Mouse (Mus musculus) embryonic facial prominence, embryonic 14.5 days (tissue): Measurements from ENCODE around the gene Crtac1. TPM values are rescaled to one million over a fixed set of nuclear protein-coding genes. Genes with fewer than 3 reads are reported as not detected.

ENCODE experiments used
- ATAC-seq: fragments of 200-750 bp; cut with Nextera tagmentation; 2 replicates; pipeline ENCODE4 v1.8.0; 2017; ENCODE audit warnings: low read depth, moderate number of reproducible peaks, moderate TSS enrichment
- DNase-seq: peaks from one replicate; pipeline ENCODE4 v3.0.0-alpha.2; 2015; ENCODE audit warnings: low spot score
- H3K27ac ChIP-seq: fragments of 300-500 bp; sonication (generic); replicated peaks from 2 replicates; pipeline ENCODE4 v1.5.1; 2014; ENCODE audit warnings: low read depth, mild to moderate bottlenecking, low read length, moderate library complexity
- H3K27me3 ChIP-seq: fragments of 300-500 bp; sonication (generic); replicated peaks from 2 replicates; pipeline ENCODE4 v1.6.1; 2014; ENCODE audit warnings: low read length; ENCODE audit not compliant: control insufficient read depth, insufficient read depth
- H3K36me3 ChIP-seq: fragments of 300-500 bp; sonication (generic); 2 replicates; pipeline ENCODE4 v1.6.1; 2014; ENCODE audit warnings: low read length, mixed read lengths; ENCODE audit not compliant: control insufficient read depth, insufficient read depth
- H3K4me1 ChIP-seq: fragments of 300-500 bp; sonication (generic); 2 replicates; pipeline ENCODE4 v1.6.1; 2014; ENCODE audit warnings: antibody characterized with exemption, low read length; ENCODE audit not compliant: control insufficient read depth, insufficient read depth
- H3K4me2 ChIP-seq: fragments of 300-500 bp; sonication (generic); 2 replicates; pipeline ENCODE4 v1.6.1; 2014; ENCODE audit warnings: low read depth, mild to moderate bottlenecking, low read length, moderate library complexity, mixed read lengths
- H3K4me3 ChIP-seq: fragments of 300-500 bp; sonication (generic); 2 replicates; pipeline ENCODE4 v1.5.1; 2014; ENCODE audit warnings: low read depth, mild to moderate bottlenecking, low read length
- H3K9ac ChIP-seq: fragments of 300-500 bp; sonication (generic); 2 replicates; pipeline ENCODE4 v1.6.1; 2014; ENCODE audit warnings: low read depth, mild to moderate bottlenecking, low read length, moderate library complexity, mixed read lengths
- H3K9me3 ChIP-seq: fragments of 300-500 bp; sonication (generic); 2 replicates; pipeline ENCODE4 v1.6.1; 2016; ENCODE audit warnings: low read length; ENCODE audit not compliant: control insufficient read depth
- WGBS: fragments of 180-500 bp; shearing (Covaris S2); extraction: QIAGEN DNeasy Blood & Tissue Kit; methylation state at CpG from one replicate; pipeline ENCODE4 v1.1.7; 2014; 5-methylcytosine and 5-hydroxymethylcytosine counted together
- polyA plus RNA-seq: library from polyadenylated mRNA; unstranded; fragments of >200 nt; fragmentation: Nextera tagmentation; extraction: Ambion mirVana; gene quantifications from 2 replicates; pipeline ENCODE4 v1.2.1, GENCODE M21; 2014

Gene Crtac1
- polyA plus RNA-seq, 1 experiment from 2014 or later: 7.6 TPM

DNA sequence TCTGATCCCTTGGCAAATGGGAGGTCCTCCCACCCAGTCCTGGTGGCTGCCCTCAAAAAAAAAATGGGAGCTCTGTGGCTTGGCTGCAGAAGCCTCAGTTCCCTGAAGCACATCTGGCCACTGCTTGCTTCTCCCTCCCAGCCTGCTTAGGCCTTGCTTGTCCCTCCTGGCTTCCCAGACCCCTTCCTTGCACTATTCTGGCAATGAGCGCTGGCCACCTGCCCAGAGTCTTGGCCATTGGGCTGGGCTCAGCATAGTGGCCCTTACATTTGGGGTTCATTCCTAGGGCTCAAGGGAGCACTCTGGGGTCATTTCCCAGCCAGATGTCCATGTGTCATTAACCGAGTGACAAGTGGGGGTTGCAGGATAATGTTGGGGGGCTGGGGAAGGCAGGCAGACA, 115.1 kb downstream of the Crtac1 start:
- 79% methylated on average over 2 of the region's 2 CpGs for WGBS
- Histone ChIP-seq H3K9me3 (no peaks in the 10 kb centered on the region), H3K4me2 (no peak overlapping the region), H3K27me3 (no peaks in the 10 kb centered on the region), H3K4me1 (no peaks in the 10 kb centered on the region), H3K27ac (no peak overlapping the region), H3K4me3 (no peak overlapping the region), H3K36me3 (no peaks in the 10 kb centered on the region), H3K9ac (no peak overlapping the region)
- DNase-seq (no peak), ATAC-seq (no peak)

DNA sequence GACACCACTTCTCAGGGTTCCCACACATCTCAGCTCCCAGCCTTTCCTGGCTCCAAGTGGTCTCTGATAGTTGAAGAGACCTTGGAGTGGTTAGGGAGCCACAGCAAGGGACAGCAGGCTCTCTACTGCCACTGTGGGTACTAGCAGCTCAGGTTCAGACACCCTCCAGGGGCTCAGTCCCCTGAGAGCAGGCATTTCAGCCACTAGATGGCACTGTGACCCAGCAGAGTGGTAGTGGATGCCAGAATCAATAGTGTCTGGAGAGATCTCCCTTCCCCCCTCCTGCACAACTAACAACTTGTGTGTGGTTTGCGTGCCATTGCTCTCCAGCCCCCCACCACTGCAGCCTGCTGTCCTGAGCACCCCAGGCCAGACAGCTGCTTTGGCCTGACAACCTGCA, 115.7 kb downstream of the Crtac1 start:
- no peak overlapping the region for H3K9ac ChIP-seq
- no peaks in the 10 kb centered on the region for H3K9me3 ChIP-seq
- peak; percentile 76 for DNase-seq
- H3K27ac ChIP-seq: no peak overlapping the region
- no peaks in the 10 kb centered on the region for H3K4me1 ChIP-seq
- no peaks in the 10 kb centered on the region for H3K36me3 ChIP-seq
- H3K27me3 ChIP-seq: no peaks in the 10 kb centered on the region
- no peak overlapping the region for H3K4me2 ChIP-seq
- ATAC-seq: peak; percentile 65; the same call in 1 of the 2 replicates
- H3K4me3 ChIP-seq: no peak overlapping the region
- 0% methylated on average over 1 of the region's 1 CpGs for WGBS

DNA sequence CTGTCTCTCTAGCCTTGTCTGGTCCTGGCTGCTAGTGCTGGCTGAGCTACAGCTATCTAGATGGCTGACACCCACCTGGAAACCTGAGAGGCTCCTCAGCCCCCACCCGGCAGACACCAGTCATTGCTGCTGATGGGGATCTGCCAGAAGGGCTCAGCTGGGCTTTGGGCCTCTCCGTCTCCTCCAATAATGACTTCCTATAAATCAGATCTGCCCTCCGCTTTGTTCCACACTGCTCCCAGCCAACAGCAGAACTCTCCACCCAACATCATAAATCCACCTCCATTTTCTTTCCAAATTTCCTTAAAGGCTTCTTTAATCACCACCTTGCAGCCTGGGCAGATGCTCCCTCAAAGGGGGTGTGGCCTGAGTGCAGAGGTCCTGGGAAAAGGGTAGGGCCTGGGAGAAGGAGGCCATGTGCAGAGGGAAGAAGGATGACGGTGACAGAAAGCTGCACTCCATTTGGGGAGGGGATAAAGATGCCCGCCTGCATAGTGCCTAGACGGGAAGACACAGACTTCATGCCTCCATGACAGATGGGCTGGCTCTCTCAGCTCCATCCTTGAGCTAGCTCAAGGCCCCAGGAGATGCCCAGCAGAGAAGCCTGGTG, 116.4 kb downstream of the Crtac1 start:
- no peak overlapping the region for H3K27ac ChIP-seq
- H3K36me3 ChIP-seq: no peaks in the 10 kb centered on the region
- H3K9me3 ChIP-seq: no peaks in the 10 kb centered on the region
- ATAC-seq: no peak
- H3K4me2 ChIP-seq: no peak overlapping the region
- no peak overlapping the region for H3K4me3 ChIP-seq
- no peak for DNase-seq
- WGBS: 70% methylated on average over 6 of the region's 6 CpGs
- no peaks in the 10 kb centered on the region for H3K27me3 ChIP-seq
- H3K4me1 ChIP-seq: no peaks in the 10 kb centered on the region
- H3K9ac ChIP-seq: no peak overlapping the region

DNA sequence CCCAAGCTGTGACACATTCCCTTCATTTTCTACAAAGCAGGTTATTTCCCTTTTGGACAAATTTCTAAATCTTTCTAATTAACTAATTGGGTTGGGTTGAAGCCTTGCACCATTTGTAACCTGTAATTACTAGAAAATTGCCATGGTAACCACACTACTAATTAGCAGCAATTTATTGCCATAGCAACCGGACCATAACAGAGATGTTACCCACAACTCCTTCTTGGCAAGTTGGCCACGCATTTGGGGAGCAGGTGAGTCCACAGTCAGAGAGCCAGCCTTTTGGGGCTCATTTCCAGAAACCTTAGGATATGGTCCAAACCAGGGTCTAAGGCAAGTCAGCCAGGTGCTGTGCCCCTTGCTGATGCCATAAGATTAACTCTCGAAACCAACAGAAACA, 119.4 kb downstream of the Crtac1 start:
- no peak overlapping the region for H3K27ac ChIP-seq
- WGBS: 56% methylated on average over 3 of the region's 3 CpGs
- ATAC-seq: no peak
- no peak overlapping the region for H3K4me3 ChIP-seq
- no peaks in the 10 kb centered on the region for H3K9me3 ChIP-seq
- DNase-seq: no peak
- no peak overlapping the region for H3K9ac ChIP-seq
- H3K4me1 ChIP-seq: peaks cover 1% of the 10 kb centered on the region; the same call in 1 of the 2 replicates
- H3K36me3 ChIP-seq: no peaks in the 10 kb centered on the region
- no peaks in the 10 kb centered on the region for H3K27me3 ChIP-seq
- no peak overlapping the region for H3K4me2 ChIP-seq

DNA sequence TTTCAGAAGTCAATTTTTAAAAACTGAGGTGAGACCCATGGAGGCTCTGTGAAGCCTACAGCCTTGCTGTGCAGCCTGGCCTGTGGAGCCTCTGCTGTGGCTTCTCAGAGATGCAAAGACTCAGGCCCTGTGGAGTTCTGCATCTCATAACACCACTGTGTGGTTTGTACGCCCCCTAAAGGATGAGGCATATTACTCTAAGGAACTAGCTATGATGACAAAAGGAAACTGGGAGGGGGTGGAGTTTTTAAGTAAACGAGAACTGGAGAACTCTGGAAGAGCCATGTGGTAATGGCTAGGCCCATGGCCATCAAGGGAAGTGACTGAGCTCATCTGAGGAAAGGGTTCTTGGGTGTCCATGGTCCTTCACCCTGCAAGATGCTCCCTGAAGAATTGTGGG, 120.3 kb downstream of the Crtac1 start:
- Histone ChIP-seq H3K4me2 (no peak overlapping the region), H3K36me3 (no peaks in the 10 kb centered on the region), H3K27ac (no peak overlapping the region), H3K9me3 (no peaks in the 10 kb centered on the region), H3K4me3 (no peak overlapping the region), H3K9ac (no peak overlapping the region), H3K27me3 (no peaks in the 10 kb centered on the region), H3K4me1 (peaks cover 5% of the 10 kb centered on the region; the same call in 1 of the 2 replicates)
- WGBS: 43% methylated on average over 2 of the region's 2 CpGs
- ATAC-seq (no peak), DNase-seq (no peak)

DNA sequence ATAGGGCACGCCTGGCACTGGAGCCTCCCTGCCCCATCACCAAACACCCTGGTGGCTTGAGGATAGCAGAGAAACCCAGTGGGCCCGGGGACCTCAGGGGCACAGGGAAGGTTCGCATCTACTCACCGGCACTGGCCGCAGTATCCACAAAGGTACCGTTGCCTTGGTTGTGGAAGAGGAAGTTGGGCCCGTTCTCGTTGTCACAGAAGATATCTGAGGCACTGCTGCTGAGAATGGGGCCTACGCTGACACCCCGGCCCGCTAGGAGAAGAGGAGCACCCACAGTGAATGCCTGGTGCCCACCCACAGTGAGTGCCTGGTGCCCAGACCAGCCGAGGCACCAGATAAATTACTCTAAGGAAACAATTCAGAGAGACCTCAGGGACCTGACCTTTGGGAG, 122.7 kb downstream of the Crtac1 start:
- ATAC-seq: no peak
- 83% methylated on average over 12 of the region's 12 CpGs for WGBS
- H3K4me1 ChIP-seq: peaks cover 5% of the 10 kb centered on the region; the same call in 1 of the 2 replicates
- DNase-seq: no peak
- no peaks in the 10 kb centered on the region for H3K27me3 ChIP-seq
- H3K36me3 ChIP-seq: no peaks in the 10 kb centered on the region
- H3K4me3 ChIP-seq: no peak overlapping the region
- no peak overlapping the region for H3K27ac ChIP-seq
- H3K4me2 ChIP-seq: no peak overlapping the region
- H3K9ac ChIP-seq: no peak overlapping the region
- no peaks in the 10 kb centered on the region for H3K9me3 ChIP-seq

DNA sequence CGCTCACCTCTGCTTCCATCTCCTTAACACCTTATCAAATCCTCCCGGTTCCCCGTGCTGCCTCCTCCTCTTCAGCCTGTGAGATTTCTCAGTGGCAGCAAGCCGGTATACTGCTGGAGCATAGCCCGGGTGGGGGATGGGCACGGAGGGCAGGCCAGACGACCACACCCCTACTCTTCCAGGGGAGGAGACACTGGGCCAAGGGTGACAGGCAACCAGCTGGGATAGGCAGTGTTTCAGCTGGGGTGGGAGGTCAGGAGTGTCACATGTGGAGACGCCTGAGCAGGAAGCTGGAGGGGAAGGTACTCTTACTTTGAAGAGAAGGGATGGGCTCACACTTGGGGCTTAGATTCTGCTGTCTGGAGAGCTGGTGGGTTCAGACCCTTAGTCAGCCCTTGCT, 124.6 kb downstream of the Crtac1 start:
- WGBS: 7% methylated on average over 8 of the region's 8 CpGs
- Histone ChIP-seq H3K27ac (no peak overlapping the region), H3K36me3 (no peaks in the 10 kb centered on the region), H3K9me3 (no peaks in the 10 kb centered on the region), H3K4me2 (no peak overlapping the region), H3K4me3 (no peak overlapping the region), H3K4me1 (peaks cover 5% of the 10 kb centered on the region; the same call in 1 of the 2 replicates), H3K9ac (no peak overlapping the region), H3K27me3 (no peaks in the 10 kb centered on the region)
- ATAC-seq: no peak
- DNase-seq: peak; percentile 7

DNA sequence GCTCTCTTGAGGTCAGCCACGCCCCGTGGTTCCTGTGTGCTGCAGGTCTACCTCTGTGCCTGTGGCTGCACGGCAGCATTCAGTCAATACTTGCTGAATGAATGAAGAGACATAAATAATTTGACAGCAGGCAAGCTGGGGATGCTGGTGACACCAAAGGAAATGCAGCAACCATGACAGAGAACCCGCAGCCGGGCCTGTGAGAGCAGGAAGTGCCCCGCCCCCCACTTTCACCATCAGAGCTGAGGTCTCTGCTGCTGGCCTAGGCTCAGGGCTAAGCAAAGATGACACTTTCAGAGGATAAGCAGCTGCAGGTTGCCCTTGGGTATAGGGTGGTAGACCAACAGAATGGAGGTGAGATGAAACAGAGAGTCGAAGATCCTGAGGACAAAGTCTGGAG, 125.4 kb downstream of the Crtac1 start:
- no peaks in the 10 kb centered on the region for H3K9me3 ChIP-seq
- ATAC-seq (no peak), DNase-seq (no peak)
- no peak overlapping the region for H3K4me2 ChIP-seq
- H3K4me1 ChIP-seq: peaks cover 5% of the 10 kb centered on the region; the same call in 1 of the 2 replicates
- WGBS: 43% methylated on average over 7 of the region's 7 CpGs
- H3K27me3 ChIP-seq: no peaks in the 10 kb centered on the region
- H3K36me3 ChIP-seq: no peaks in the 10 kb centered on the region
- H3K27ac ChIP-seq: no peak overlapping the region
- H3K4me3 ChIP-seq: no peak overlapping the region
- H3K9ac ChIP-seq: no peak overlapping the region

DNA sequence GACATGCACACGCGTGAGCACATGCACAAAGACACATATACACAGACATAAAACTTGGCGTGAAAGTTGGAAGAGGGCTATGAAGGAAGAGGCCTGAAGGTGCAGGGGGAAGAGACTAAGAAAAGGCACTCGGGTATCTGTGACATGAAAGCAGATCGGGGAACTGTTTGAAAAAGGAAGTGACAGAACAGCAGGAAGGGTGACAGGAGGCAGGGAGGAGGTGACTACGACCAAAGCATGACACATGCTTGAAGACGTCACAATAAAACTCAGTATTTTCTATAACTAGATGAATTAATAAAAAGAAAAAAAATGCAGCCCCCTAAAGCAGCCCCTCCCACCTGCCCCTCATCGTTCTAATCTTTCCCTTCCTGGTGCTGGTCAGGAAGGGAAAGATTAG, 125.8 kb downstream of the Crtac1 start:
- Histone ChIP-seq H3K4me2 (no peak overlapping the region), H3K36me3 (no peaks in the 10 kb centered on the region), H3K4me3 (no peak overlapping the region), H3K9ac (no peak overlapping the region), H3K9me3 (no peaks in the 10 kb centered on the region), H3K27ac (no peak overlapping the region), H3K27me3 (no peaks in the 10 kb centered on the region), H3K4me1 (peaks cover 5% of the 10 kb centered on the region; the same call in 1 of the 2 replicates)
- ATAC-seq: no peak
- 62% methylated on average over 8 of the region's 8 CpGs for WGBS
- no peak for DNase-seq
